Mouse (Mus musculus): ENCODE results near the gene Ankrd44. TPM values are rescaled to one million over a fixed set of nuclear protein-coding genes. Genes with fewer than 3 reads are reported as not detected.

Ankrd44 gene
- polyA plus RNA-seq, 1 experiment = 7.1 TPM

DNA sequence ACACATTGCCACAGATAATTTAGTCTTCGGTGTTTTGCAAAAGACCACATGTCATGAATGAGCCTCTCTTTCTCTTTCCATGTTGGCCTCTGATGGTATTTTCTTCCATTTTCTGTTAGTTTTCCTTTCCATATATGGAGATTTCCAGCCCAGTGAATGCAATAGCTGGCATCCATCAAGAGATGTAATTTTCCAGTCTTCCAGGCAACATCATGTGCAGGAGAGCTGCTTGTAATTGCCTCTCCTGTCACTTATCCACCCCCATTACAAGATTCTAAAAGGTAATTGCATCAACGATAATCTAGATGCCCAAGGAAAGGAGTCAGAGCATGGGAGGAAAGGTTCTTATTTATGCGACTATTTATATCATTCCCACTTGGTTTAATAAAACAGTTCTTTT is 188.7 kb downstream of the Ankrd44 start:
- WGBS = 91% methylated on average over 3 of the region's 3 CpGs
- DNase-seq (ENCODE audit: low read depth, low spot score) = no peak

DNA sequence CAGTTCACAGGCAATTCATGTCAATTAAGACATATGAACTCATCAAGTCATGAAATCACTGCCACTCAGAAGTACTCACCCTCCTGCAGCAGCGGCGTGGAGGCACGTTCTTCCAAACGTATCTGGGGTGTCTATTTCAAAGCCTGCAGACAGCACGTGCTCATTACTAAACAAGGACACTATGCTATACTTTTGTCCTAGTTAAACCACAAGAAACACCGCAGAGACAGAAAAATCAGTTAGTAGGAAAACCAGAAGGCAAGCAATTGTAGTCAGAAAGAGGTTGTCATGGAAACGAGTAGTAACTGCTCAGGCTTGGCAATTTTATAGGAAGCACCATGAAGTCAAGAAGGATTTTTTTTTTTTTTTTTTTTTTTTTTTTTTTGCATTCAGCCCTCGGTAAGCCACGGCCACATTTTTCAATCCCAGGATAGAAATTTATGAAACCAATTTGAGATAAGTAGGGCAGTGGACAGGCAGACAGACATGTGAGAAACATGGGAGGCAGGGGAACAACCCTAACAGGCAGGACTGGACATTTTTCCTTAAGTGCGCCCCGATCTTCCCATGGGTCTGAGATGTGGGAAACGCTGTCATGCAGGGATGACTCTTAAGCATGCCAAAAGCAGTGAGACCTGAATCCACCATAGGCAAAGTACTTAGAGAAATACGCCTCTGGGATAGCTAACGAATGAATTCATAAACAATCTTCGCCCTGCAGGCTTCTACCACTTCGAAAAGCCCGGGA is 191.1 kb downstream of the Ankrd44 start:
- DNase-seq (ENCODE audit: low read depth, low spot score) = no peak
- WGBS = 88% methylated on average over 17 of the region's 17 CpGs

DNA sequence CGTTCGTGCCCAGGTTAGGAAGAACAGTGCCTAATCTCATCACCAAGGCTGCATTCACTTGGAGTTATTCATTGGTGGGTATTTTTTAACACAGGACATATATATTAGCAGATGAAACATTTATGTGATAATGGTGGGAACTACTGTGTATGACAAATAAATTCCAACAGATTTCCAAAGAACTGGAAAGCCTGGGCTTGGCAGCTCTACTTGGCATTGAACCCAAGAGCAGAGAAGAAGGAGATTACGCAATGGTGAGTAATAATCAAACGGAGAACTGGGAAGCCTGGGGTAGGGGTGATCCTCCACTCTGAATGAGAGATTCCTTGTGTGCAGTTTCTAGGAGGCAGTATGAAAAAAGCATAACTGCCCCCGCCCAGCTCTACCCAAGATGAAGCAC is 196.9 kb downstream of the Ankrd44 start:
- WGBS = 76% methylated on average over 5 of the region's 5 CpGs
- no peak for DNase-seq (ENCODE audit: low read depth, low spot score)

DNA sequence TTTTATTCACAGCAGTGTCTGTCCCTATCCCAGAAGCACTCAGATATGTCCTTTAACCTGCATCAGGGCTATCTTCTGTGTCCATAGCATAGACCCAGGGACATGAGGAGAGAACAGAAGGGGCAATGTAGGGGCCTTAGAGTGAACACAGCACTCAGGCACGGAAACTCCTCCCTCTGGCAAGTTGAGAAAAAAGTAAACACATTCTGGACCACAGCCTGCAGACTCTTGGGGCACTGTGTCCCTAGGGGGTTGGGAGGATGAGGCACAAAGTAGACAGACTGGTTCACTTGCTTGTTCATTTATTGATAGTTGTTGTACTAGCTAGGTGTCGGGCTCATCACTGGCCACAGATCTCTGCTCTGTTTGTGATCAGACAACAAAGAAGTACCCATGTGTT is 199.6 kb downstream of the Ankrd44 start:
- WGBS = 52% methylated on average over 2 of the region's 2 CpGs
- DNase-seq (ENCODE audit: low read depth, low spot score) = no peak

DNA sequence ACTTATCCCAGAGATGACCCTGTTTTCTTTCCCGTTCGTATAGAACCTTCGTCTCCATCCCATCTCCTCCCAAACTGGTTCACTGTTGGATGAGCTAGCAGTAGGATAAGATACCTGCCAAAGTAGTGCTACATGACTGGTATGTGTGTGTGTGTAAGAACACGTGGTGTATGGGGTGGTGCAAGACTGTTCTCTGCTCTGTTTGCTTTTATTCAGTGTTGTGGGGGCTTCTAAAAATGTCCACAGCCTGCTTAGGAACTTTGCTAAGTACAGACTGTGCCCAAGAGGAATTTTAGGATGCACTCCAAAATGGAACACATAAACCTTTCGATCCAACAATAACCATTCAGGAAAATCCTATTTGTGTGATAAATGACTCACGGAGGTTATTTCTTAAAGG is 209.3 kb downstream of the Ankrd44 start:
- WGBS = 89% methylated on average over 6 of the region's 6 CpGs
- DNase-seq (ENCODE audit: low read depth, low spot score) = no peak

DNA sequence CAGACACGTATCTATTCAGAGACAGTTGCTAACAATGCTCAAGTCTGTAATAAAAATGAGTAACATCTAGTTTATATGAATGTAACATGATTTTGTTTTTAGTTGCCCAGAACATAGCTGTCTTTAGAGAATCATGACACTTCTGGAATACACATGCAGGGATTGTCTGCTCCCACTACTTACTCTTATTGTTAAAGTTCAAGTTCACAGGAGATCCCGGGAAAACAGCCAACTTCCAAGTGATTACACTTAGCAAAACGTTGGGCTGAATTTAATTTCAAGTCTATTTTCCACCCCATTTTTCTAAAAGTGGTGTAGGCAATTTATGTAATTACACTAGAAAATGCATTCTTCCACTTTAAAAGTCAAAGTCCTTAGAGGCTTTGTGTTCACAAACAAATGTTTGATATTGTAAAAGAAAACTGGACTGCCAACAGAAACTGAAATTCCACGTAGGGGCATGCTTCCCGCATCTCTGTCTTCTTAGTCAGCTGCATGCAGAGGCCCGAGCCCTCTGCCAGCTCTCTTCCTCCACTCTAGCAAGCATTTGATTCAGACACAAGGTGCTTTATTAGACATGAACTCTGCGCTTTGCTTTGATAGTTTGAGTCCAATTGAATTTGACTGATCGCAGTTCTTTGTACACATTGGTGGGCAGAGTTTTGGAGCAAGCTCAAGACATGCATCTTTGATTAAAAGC is 211.0 kb downstream of the Ankrd44 start:
- WGBS = 54% methylated on average over 8 of the region's 8 CpGs
- no peak for DNase-seq (ENCODE audit: low read depth, low spot score)

DNA sequence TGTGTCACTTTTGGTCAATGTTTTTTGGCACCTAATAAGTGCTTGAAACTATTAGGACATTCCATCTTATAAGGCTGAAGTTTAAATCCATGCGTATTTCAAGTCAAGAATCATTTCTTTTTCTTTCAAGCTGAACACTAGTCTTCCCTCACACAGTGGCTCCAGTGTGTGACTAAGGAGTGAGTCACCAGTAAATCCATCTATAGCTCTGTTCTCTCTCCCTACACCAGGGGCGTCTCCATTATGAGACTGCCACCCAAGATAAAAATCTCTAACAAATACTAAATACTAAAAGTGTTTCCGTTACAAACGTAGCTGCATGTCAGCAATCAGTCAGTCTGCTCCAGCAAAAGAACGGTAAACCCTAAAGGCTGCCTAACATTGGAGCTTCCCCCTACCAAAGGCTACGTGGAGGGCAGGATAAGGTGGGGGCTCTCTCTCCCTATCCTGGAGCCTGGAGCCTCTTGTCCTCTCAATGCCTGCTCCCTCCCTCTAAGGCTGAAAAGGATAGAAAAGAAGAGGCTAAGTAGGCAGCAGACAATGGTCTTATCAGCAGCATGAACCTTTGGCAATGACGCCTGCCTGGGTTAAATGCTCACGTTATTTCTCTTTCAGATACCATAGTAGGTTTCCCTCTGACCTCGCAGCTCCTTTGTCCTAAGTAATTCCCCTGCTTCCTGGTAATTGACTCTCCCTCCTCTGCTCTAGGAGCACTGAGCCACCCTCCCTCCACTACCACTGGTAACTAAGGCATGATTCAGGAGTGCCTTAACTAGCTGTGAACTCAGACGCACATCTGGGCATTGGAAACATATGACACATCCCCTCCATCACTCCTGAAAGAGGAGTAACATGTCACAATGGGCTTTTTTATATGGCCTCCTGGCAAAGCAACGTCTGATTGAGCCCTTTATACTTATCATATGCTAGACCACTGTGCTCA is 212.7 kb downstream of the Ankrd44 start:
- no peak for DNase-seq (ENCODE audit: low read depth, low spot score)
- WGBS = 78% methylated on average over 11 of the region's 11 CpGs

DNA sequence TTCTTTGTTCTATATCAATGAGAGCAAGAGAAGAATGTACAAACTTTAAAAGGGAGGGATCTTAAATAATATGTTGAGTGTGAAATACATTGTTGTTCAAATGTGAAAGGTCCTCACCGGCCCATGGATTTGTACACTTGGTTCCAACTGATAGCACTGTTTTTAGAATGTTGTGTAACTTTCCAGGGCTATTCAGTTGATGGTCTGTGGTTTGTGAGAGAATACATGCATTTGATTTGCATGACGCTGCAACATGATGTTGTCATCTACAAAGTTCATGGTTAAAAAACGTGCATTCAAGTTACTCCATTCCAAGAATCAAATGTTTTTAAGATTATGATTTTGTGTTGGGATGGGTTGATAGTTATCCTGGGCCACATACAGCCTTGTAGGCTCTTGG is 214.6 kb downstream of the Ankrd44 start:
- 94% methylated on average over 3 of the region's 3 CpGs for WGBS
- DNase-seq (ENCODE audit: low read depth, low spot score) = no peak

DNA sequence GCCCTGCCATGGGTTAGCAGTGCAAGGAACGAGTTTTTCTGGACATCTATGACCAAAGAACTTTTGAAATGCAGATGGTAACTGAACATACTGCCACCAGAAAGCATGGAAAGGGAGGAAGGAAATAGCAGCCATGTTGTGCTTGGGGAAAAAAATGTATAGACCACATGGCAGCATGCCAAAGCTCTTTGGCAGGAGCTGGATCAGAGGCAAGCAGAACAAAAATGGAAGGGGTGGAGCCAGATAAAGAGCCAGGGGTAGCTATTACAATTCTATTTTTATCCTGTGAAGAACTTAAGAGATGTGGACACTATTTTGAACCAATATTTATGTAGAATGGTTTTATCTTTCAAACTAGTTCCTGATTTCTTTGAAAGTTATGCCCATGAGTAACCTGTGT is 215.6 kb downstream of the Ankrd44 start:
- WGBS = 80% methylated on average over 1 of the region's 1 CpGs
- DNase-seq (ENCODE audit: low read depth, low spot score) = no peak

DNA sequence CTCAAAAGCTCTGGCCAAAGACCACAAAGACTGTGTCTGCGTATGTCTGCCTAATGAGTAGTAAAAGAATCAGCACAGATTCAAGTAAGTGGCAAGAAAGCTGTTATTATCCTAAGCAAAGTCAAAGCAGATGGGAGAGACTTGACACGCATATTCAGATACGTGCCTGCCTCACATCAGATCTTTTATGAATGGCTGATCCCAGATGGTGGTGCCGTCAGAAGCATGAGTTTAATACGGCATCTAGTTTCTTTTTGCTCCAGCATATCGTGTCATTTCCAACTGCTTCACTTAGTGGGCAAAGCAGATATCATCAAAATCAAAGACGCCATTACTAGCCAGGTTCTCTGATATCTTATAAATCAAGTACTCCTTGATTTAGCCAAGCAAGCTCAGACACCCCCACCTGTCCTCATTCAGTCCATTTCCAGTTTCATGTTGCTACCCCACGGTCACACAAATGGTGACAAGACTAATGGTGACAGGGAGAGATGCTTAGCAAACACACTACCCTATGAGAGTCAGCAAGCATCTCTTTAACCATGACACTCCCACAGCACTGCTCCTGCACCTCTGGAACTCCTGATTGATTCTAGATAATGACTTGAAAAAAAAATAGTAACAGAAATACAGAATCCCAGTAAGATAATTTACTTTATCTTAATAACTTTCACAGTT is 218.2 kb downstream of the Ankrd44 start:
- WGBS = 92% methylated on average over 8 of the region's 8 CpGs
- DNase-seq (ENCODE audit: low read depth, low spot score) = no peak

DNA sequence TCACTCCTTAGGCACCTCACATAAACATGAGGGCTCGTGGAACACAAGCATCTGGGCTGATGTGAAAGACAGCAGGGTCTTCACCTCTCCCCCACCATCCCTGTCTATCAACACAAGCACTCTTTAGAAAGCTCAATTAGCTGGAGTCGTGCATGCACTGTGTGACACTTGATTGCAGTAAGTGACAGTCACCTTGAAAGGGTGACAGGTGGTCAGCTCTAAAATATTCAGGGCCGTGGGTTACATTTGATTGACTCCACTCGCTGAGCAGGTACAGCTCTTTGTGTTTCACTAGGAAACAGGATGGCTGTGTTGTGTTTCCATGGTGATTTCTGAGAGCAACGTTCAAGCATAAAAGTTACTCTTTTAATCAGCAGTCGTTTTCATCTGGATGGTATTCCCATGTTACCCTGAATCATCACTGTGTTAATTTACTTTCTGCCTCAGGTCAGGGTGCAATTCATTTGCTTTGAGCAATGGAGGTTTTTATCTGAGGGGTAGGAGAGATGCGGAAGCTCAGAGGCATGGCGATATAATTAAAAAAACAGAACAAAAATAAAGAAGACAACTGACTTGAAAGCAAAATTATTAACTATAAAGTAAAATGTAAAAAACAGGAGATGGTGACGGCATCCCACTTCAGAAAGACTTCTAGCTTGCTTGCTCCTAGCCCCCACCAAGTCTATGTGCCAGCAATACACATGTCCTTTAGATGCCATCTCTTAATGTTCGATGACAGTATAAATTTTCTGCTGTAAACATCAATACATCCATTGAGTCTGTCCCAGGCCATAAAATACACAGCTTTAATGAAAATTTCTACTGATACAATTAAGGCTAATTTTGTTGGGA is 218.9 kb downstream of the Ankrd44 start:
- DNase-seq (ENCODE audit: low read depth, low spot score) = no peak
- WGBS = 68% methylated on average over 10 of the region's 10 CpGs

DNA sequence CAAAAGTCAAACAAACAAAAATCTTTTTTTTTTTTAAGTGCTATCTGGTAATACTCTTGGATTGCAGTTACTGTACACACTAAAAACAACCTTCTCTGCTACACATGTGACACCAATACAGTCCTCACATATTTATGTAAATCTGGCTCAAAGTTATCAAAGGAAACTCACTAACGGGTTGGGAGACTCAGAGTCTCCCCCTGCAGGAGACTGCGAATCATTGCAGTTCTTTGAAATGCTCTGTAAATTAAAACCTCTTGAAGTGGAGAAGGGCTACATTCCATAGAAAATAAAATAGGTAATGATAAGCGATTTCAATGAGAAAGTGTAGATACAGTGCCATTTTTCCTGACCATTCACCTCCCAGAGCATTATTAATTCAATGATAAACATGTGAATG is 219.6 kb downstream of the Ankrd44 start:
- WGBS = 21% methylated on average over 3 of the region's 3 CpGs
- DNase-seq (ENCODE audit: low read depth, low spot score) = no peak

DNA sequence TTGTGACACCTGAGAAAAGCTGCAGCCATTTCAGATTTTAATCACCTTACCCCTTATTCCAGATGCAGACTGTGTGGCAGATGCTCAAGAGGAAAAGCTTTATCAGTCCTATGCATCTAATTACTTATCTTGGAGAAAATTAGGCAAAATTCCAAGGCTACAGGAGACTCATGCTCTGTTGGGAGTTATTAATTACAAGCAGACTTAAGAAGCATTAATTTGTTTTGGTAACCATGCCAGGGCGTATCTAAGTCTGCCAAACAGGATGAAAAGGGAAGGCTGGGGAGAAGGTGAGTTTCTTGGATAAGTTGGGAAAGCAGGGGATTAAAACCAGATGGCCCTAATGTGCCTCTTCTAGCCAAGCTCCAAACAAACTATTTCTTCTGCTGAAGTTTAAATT is 222.7 kb downstream of the Ankrd44 start:
- no peak for DNase-seq (ENCODE audit: low read depth, low spot score)
- 85% methylated on average over 1 of the region's 1 CpGs for WGBS

DNA sequence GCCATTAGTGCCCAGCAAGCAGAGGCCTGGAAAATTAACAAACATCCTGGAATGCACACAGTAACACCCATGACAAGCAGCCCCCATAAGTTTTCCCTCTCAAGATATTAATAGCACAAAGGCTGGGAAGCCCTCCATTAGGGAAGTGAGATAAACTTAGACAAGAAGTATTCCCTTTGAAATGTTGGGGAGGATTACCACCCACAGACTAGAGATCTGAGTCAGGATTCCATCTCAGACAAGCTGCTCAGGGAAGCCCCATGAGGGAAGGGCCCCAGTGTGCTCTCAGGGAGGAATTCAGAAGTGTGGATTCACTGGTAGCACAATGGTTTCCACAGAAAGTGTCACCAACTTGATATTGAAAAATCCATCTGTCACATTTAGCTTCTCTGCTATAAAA is 223.3 kb downstream of the Ankrd44 start:
- DNase-seq (ENCODE audit: low read depth, low spot score) = no peak

DNA sequence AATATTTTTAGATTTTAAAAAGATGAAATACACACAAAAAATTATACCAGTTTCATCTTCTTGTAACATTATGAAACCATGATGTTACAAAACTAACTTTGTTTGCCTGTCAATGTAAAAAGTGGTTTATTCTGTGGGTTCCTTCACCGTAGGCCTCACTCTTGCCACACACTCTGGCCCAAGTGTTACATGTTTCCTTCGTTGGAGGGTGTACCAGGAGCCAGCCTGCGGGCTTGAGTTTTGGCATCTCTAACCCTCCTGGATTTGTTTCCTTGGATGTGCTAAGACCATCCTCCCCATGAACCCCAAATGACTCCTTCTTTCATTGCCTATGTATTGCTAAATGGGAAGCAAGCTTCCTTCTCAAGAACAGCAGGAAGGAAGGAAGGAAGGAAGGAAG is 230.8 kb downstream of the Ankrd44 start:
- DNase-seq (ENCODE audit: low read depth, low spot score) = no peak
- 92% methylated on average over 3 of the region's 3 CpGs for WGBS

DNA sequence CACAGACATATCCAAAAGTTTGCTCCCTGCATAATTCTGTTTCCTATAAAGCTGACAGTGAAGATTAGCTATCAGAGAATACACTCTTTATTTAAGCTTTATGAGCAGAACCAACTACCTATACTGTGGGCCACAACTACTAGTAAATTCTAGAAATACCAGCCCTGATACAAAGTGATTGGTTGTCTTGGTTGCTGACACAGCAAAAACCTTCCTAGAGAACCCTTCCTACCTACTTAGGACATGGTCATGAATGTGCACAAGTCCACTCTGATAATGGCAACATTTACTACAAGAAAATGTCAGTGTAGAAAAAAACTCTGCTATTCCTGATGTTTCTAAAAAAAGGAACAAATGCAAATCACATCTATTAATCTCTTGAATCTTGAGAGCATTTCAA is 234.4 kb downstream of the Ankrd44 start:
- no peak for DNase-seq (ENCODE audit: low read depth, low spot score)

DNA sequence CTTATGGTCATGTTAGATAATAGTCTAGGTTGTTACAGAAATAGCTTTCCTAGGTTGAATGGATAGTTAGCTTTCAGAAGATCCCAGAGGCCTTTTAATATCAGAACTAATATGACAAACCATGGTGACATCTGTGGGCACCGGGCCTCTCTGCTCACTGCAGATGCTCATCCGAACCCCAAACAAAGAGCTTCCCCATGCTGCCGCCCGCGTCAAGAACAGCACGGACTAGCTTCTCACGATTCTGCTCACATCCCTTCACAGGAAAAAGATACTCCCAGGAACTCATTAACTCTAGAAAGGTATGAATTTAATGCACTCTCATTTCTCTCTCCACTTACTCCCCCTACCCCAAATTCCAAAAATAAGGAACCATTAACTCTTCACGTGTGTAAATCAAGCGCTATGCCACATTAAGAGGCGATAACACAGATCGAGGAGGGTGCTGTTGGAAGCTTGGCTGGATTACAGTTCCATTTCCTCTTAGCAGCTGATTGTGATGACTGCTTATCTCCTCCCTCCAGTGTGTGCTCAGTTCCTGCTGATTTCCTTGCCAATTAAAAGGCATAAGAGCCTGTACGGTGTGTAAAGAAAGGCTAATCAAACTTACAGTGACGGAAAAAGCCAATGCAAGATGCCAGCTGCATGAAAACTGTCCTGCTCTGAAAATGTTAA is 235.8 kb downstream of the Ankrd44 start:
- DNase-seq (ENCODE audit: low read depth, low spot score) = no peak
- whole genome bisulfite sequencing = 68% methylated on average over 13 of the region's 13 CpGs

DNA sequence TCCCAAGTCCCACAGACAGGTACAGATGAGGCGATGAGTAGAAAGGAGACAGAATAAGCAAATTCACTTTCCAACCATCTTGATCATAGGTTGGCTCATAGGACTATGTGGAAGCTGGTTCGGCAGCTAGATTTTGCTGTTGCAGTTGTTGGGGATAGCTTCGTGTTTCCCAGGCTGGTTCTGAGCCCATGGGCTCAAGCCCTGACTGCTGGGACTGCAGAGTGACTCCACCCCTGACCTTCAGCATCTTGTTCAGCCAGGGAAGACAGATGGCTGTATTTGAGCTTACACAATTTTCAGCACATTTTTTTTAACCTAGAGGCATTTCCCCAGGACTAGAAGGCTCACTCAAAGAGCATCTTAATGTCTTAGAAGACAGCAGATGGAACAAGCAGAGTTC is 237.7 kb downstream of the Ankrd44 start:
- no peak for DNase-seq (ENCODE audit: low read depth, low spot score)
- WGBS = 85% methylated on average over 3 of the region's 3 CpGs

DNA sequence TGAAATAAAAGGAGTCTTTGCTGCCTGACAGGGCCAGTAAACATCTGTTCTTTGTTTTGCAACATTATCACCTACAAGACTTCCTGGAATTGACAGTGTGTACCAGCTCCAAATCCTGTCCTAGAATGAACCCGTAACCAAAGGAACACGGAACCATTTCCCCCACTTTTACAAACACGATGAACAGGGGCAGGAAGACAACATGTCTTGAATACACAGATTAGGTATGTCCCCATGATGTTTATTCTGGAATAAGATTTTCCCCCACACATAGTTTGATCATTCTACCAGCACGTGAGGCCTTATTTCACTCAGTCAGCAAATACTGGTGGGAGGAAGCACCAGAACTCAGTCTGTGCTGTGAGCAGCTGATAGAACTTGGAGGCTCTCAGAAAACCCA is 241.9 kb downstream of the Ankrd44 start:
- no peak for DNase-seq (ENCODE audit: low read depth, low spot score)
- 67% methylated on average over 4 of the region's 4 CpGs for WGBS

Data from large intestine, adult 2 months (tissue).